Mouse (Mus musculus) CH12.LX (cell line): ENCODE data around the gene Phf2. TPM values are rescaled to one million over a fixed set of nuclear protein-coding genes. Genes with fewer than 3 reads are reported as not detected.

Experiments
- DNase-seq: peaks from one replicate; pipeline ENCODE4 v3.0.0-alpha.2; 2013; ENCODE audit errors: extremely low read depth
- H3K27ac ChIP-seq: 2 replicates; pipeline ENCODE4 v1.5.1; 2012; ENCODE audit warnings: low read depth, mild to moderate bottlenecking, control low read depth, moderate library complexity; ENCODE audit not compliant: insufficient read depth
- H3K27me3 ChIP-seq: replicated peaks from 2 replicates; pipeline ENCODE3; 2012; ENCODE audit warnings: inconsistent platforms
- H3K36me3 ChIP-seq, 2 experiments: replicated peaks in 1 of 2; 2 replicates each; pipeline versions ENCODE3 to v1.6.1; 2012; ENCODE audit warnings: inconsistent platforms in 1 of 2, low read length in 1 of 2, mild to moderate bottlenecking in 1 of 2, mixed read lengths in 1 of 2, moderate library complexity in 1 of 2; ENCODE audit not compliant: control insufficient read depth in 1 of 2, insufficient read depth in 1 of 2
- H3K4me1 ChIP-seq, 2 experiments: 2 replicates each; pipeline ENCODE4 v1.6.1; 2012; ENCODE audit warnings: inconsistent platforms in 1 of 2, moderate library complexity in 1 of 2; ENCODE audit not compliant: insufficient read depth in 2 of 2, control insufficient read depth in 1 of 2
- H3K4me2 ChIP-seq: 2 replicates; pipeline ENCODE4 v1.6.1; 2012; ENCODE audit warnings: low read depth, mild to moderate bottlenecking, control low read depth; ENCODE audit not compliant: poor library complexity, insufficient read depth, severe bottlenecking
- H3K4me3 ChIP-seq, 3 experiments: fragments of 150-350 bp in 1 of 3; sonication (generic) in 1 of 3; replicated peaks in 1 of 3; 2 replicates each; pipeline versions ENCODE3 to v1.5.1; 2011 to 2012; ENCODE audit warnings: low read depth in 2 of 3, low read length in 2 of 3, mild to moderate bottlenecking in 2 of 3, moderate library complexity in 2 of 3, control low read depth in 1 of 3, improper control_type of control experiment in 1 of 3, inconsistent platforms in 1 of 3, mixed read lengths in 1 of 3; ENCODE audit not compliant: poor library complexity in 1 of 3
- H3K79me2 ChIP-seq: replicated peaks from 2 replicates; pipeline ENCODE4 v1.6.1; 2012; ENCODE audit warnings: mild to moderate bottlenecking, moderate library complexity; ENCODE audit not compliant: control insufficient read depth, poor library complexity, insufficient read depth, severe bottlenecking; ENCODE audit errors: extremely low read depth
- H3K9ac ChIP-seq: 2 replicates; pipeline ENCODE4 v1.6.1; 2012; ENCODE audit warnings: low read depth, mild to moderate bottlenecking, control low read depth, moderate library complexity; ENCODE audit not compliant: insufficient read depth
- H3K9me3 ChIP-seq: replicated peaks from 2 replicates; pipeline ENCODE3; 2012; ENCODE audit warnings: low read length, inconsistent platforms, mixed read lengths
- BHLHE40 ChIP-seq: IDR thresholded peaks from 2 replicates; pipeline ENCODE4 v1.6.1; 2011; ENCODE audit warnings: mild to moderate bottlenecking, low read depth, low read length, improper control_type of control experiment
- ELF1 ChIP-seq: IDR thresholded peaks from 2 replicates; pipeline ENCODE4 v1.6.1; 2014; ENCODE audit warnings: low read depth, mild to moderate bottlenecking, inconsistent platforms, low read length, improper control_type of control experiment
- IRF4 ChIP-seq: IDR thresholded peaks from 2 replicates; pipeline ENCODE4 v1.6.1; 2014; ENCODE audit warnings: low read depth, mild to moderate bottlenecking, inconsistent platforms, low read length, improper control_type of control experiment
- JUND ChIP-seq: conservative IDR thresholded peaks from 2 replicates; pipeline ENCODE4 v1.6.1; 2011; ENCODE audit warnings: low read depth, low read length, improper control_type of control experiment
- KAT2A ChIP-seq: IDR thresholded peaks from 2 replicates; pipeline ENCODE4 v1.6.1; 2012; ENCODE audit warnings: low read length, improper control_type of control experiment, inconsistent platforms; ENCODE audit not compliant: insufficient replicate concordance
- MAX ChIP-seq: IDR thresholded peaks from 2 replicates; pipeline ENCODE4 v1.6.1; 2011; ENCODE audit warnings: low read length, improper control_type of control experiment
- MAZ ChIP-seq: IDR thresholded peaks from 2 replicates; pipeline ENCODE4 v1.6.1; 2012; ENCODE audit warnings: low read depth, mild to moderate bottlenecking, inconsistent platforms, low read length, improper control_type of control experiment, moderate library complexity
- MEF2A ChIP-seq: IDR thresholded peaks from 2 replicates; pipeline ENCODE4 v1.6.1; 2014; ENCODE audit warnings: low read depth, mild to moderate bottlenecking, inconsistent platforms, low read length, improper control_type of control experiment, borderline replicate concordance
- MYC ChIP-seq: IDR thresholded peaks from 2 replicates; pipeline ENCODE4 v1.6.1; 2011; ENCODE audit warnings: low read depth, mild to moderate bottlenecking, improper control_type of control experiment, low read length
- NELFE ChIP-seq: IDR thresholded peaks from 2 replicates; pipeline ENCODE4 v1.6.1; 2011; ENCODE audit warnings: low read depth, low read length, improper control_type of control experiment
- NRF1 ChIP-seq: IDR thresholded peaks from 2 replicates; pipeline ENCODE4 v1.6.1; 2014; ENCODE audit warnings: low read depth, mild to moderate bottlenecking, inconsistent platforms, low read length, improper control_type of control experiment, moderate library complexity
- PAX5 ChIP-seq: IDR thresholded peaks from 2 replicates; pipeline ENCODE4 v1.6.1; 2012; ENCODE audit warnings: low read length, inconsistent platforms, mixed read lengths
- RCOR1 ChIP-seq: conservative IDR thresholded peaks from 2 replicates; pipeline ENCODE4 v1.6.1; 2012; ENCODE audit warnings: low read depth, mild to moderate bottlenecking, inconsistent platforms, low read length, improper control_type of control experiment
- SMC3 ChIP-seq: IDR thresholded peaks from 2 replicates; pipeline ENCODE4 v1.6.1; 2011; ENCODE audit warnings: low read depth, low read length, improper control_type of control experiment
- TCF12 ChIP-seq: IDR thresholded peaks from 2 replicates; pipeline ENCODE4 v1.6.1; 2014; ENCODE audit warnings: low read depth, mild to moderate bottlenecking, inconsistent platforms, low read length, improper control_type of control experiment
- USF1 ChIP-seq: IDR thresholded peaks from 2 replicates; pipeline ENCODE4 v1.6.1; 2014; ENCODE audit warnings: low read depth, mild to moderate bottlenecking, inconsistent platforms, low read length, improper control_type of control experiment
- USF2 ChIP-seq: conservative IDR thresholded peaks from 2 replicates; pipeline ENCODE4 v1.6.1; 2011; ENCODE audit warnings: low read depth, low read length, improper control_type of control experiment
- ZC3H11A ChIP-seq: IDR thresholded peaks from 2 replicates; pipeline ENCODE4 v1.6.1; 2012; ENCODE audit warnings: low read depth, mild to moderate bottlenecking, inconsistent platforms, low read length, improper control_type of control experiment
- ZMIZ1 ChIP-seq: IDR thresholded peaks from 2 replicates; pipeline ENCODE4 v1.6.1; 2012; ENCODE audit warnings: low read depth, mild to moderate bottlenecking, inconsistent platforms, low read length, improper control_type of control experiment
- ZNF384 ChIP-seq: IDR thresholded peaks from 2 replicates; pipeline ENCODE4 v1.6.1; 2012; ENCODE audit warnings: low read depth, low read length, improper control_type of control experiment, inconsistent platforms
- dilution Hi-C: fragments of 300-500 bp; cut with MboI; formaldehyde crosslinking; loops from 2 replicates; pipeline ENCODE4 v1.14.3; 2020; ENCODE audit warnings: low sequenced_read_pairs; ENCODE audit not compliant: extremely low pct_unique_long_range_greater_than_20kb, extremely low pct_ligation_motif_present
- in situ Hi-C: fragments of 300-500 bp; cut with MboI; formaldehyde crosslinking; loops from 3 replicates; pipeline ENCODE4 v1.14.3; 2019; ENCODE audit warnings: low sequenced_read_pairs, low pct_ligation_motif_present, low pct_unique_long_range_greater_than_20kb, mixed read lengths
- polyA plus RNA-seq: library from polyadenylated mRNA; unstranded; fragments of >175 nt; gene quantifications from 2 replicates; pipeline ENCODE4 v1.2.1, GENCODE M21; 2012; ENCODE audit warnings: low read depth; ENCODE audit not compliant: insufficient read length
- total RNA-seq, 2 experiments: library from RNA; depleted of rRNA; stranded (reverse); fragments of 300-350 nt in 1 of 2; fragments of >200 nt in 1 of 2; gene quantifications; 2 replicates each; pipeline ENCODE4 v1.2.3; 2012 to 2014

The Phf2 gene
- total and polyA plus RNA-seq, 3 experiments: 2.3 to 14.2 (median 6.7) TPM

GRCm38 (mm10) chr13:48850326-48850725, 20.6 kb downstream of the Phf2 start (continued):
- no peak for TF ChIP-seq ZNF384
- no peak for TF ChIP-seq MEF2A

GRCm38 (mm10) chr13:48849155-48849554, 21.8 kb downstream of the Phf2 start:
- Histone ChIP-seq H3K36me3 (peaks cover 0 to 8% of the 10 kb centered on the region in 2 experiments), H3K27me3 (no peaks in the 10 kb centered on the region), H3K4me2 (no peak overlapping the region), H3K4me3 (no peak overlapping the region), H3K9ac (no peak overlapping the region)
- dilution Hi-C loops (no loop called here), in situ Hi-C loops (no loop called here)
- TF ChIP-seq ZC3H11A: no peak
- TF ChIP-seq, all 38 proteins: peak for 0
- no peak overlapping the region for H3K27ac ChIP-seq
- H3K4me1 ChIP-seq: peaks cover 3 to 33% of the 10 kb centered on the region in 2 experiments
- no peak for DNase-seq
- no peaks in the 10 kb centered on the region for H3K9me3 ChIP-seq
- 0 out of 2 replicates have a peak, but pooled peaks cover 3% of the 10 kb centered on the region for H3K79me2 ChIP-seq

DNA sequence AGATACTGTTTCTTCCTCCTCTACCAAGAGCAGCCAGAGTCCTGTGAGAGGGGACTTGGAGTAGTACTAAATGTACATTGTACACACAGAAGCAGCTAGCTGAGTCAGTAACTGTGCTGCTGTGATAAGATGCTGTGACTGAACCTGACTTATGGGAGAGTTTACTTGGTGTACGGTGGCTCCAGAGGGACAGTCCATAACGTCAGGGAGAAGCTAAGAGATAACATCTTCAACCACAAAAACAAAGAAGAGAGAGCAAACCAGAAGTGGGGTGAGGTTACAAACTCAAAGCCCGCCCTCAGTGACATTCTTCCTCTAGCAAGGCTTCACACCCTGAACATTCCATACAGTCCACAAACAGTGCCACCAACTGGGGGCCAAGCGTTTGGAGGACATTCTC, 25.6 kb downstream of the Phf2 start:
- H3K27ac ChIP-seq: no peak overlapping the region

DNA sequence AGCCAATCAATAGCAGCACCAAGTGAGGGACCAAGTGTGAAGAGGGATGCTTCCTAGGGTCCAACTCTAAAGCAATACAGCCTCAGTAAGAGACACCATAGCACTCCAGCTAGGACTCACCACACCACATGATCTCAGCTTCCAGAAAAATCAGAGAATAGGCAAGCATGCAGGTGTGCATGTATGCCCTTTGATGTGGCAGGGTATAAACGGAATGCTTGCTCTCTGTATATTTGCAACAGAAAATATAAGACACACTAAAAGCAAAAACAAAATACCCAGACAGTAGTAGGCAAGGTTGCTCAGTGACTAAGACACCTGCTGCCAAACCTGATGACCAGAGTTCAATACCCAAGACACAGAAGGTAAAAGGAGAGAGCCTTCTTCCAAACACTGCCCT, 27.4 kb downstream of the Phf2 start:
- H3K4me3 ChIP-seq: no peak overlapping the region
- dilution Hi-C loops: no loop called here
- no peak overlapping the region for H3K27ac ChIP-seq
- H3K27me3 ChIP-seq: no peaks in the 10 kb centered on the region
- H3K79me2 ChIP-seq: no peaks in the 10 kb centered on the region
- in situ Hi-C loops: no loop called here
- DNase-seq: no peak
- H3K36me3 ChIP-seq: peaks cover 0 to 11% of the 10 kb centered on the region in 2 experiments
- no peak for TF ChIP-seq MYC
- TF ChIP-seq ZMIZ1: no peak
- TF ChIP-seq TCF12: no peak
- no peak for TF ChIP-seq RCOR1
- no peak for TF ChIP-seq ELF1
- TF ChIP-seq NELFE: no peak
- TF ChIP-seq BHLHE40: no peak
- no peak for TF ChIP-seq KAT2A
- TF ChIP-seq MAX: no peak
- TF ChIP-seq IRF4: no peak
- TF ChIP-seq SMC3: no peak
- H3K9ac ChIP-seq: no peak overlapping the region
- H3K4me2 ChIP-seq: no peak overlapping the region
- peaks cover 16 to 53% of the 10 kb centered on the region in 2 experiments for H3K4me1 ChIP-seq
- H3K9me3 ChIP-seq: no peaks in the 10 kb centered on the region

More for the DNA sequence above, 25.6 kb downstream of the Phf2 start:
- Histone ChIP-seq H3K4me1 (peaks cover 16 to 45% of the 10 kb centered on the region in 2 experiments), H3K4me2 (no peak overlapping the region), H3K36me3 (peaks cover 0 to 11% of the 10 kb centered on the region in 2 experiments), H3K27me3 (no peaks in the 10 kb centered on the region), H3K79me2 (no peaks in the 10 kb centered on the region), H3K4me3 (no peak overlapping the region), H3K9ac (no peak overlapping the region), H3K9me3 (no peaks in the 10 kb centered on the region)
- TF ChIP-seq MAZ: no peak
- no peak for TF ChIP-seq TCF12
- TF ChIP-seq JUND: no peak
- no peak for TF ChIP-seq MYC
- TF ChIP-seq PAX5: no peak
- no peak for TF ChIP-seq USF1
- no peak for TF ChIP-seq MEF2A
- TF ChIP-seq USF2: no peak
- no peak for TF ChIP-seq NRF1
- no peak for DNase-seq
- dilution Hi-C loops (no loop called here), in situ Hi-C loops (no loop called here)
